Mouse (Mus musculus) monocyte, adult 59 days (primary cell): ENCODE results near the gene Prrg2. TPM values are rescaled to one million over a fixed set of nuclear protein-coding genes. Genes with fewer than 3 reads are reported as not detected.

Source experiments
- total RNA-seq, 2 experiments: library from RNA; stranded (reverse); gene quantifications; one replicate each; pipeline ENCODE4 v1.2.4; 2023

The Prrg2 gene
- total RNA-seq = 10 to 100 TPM; 14.4 to 16.2 TPM

DNA sequence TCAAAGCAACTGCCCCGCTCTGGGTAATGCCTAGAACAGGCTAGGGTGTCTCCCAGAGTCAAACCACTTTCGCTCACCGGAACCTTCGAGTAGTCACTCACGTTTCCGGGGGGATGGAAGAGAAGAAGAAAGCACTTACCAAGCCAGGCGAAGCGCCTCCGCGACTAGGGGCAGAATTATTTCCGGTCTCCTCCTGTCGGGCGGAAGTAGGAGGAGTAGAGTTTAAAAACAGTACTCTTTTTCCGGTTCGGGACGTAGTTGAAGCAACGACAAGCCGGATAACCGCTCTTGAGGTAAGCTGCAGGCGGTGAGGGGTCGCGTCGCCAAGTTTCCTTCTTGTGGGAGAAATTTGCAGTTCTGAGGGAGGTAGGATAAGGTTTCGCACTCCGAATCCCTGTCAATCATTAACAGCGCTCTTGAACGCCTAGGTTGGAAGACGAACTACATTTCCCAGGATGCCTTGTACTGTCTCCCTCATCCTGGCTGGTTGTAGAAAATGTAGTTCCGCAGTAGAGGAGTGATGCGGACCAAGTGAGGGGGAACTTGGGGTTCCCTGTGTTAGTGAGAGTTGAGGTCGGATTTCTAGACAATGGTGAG is at the start of gene Prrg2, which contains the start of gene Nosip:
Gene Prrg2 (minus strand): TSS at position 439 of the 597 bp plus-strand sequence.
Gene Nosip (plus strand): TSS at position 191 of the 597 bp plus-strand sequence.

DNA sequence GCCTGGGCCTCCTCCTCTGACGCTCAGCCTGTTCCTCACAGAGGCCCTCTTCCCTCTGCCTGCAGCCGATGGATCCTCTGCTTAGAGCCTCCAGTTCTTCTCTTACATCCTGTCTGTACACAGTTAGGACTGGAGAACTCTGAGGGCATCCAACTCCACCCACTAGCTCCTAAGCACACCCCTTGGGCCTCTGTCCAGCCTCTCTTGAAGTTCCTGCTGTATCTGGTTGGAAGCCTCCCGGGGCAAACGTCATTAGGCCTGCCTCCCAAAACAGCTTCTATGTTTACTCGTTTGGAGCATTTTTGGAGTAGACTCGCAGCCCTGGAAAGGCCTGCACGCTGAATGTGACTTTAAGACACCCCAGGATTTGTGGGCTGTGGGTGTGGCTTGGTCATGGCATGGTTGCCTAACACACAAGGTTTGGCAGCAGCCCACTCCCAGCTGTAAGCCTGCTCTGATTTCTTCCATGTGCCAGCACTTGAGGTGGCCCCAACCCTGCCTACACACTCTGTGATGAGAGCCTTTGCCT is 41.2 kb upstream of the Prrg2 start, which contains the start of gene Fcgrt:
Gene Fcgrt (minus strand): TSS at position 200 of the 529 bp plus-strand sequence.

DNA sequence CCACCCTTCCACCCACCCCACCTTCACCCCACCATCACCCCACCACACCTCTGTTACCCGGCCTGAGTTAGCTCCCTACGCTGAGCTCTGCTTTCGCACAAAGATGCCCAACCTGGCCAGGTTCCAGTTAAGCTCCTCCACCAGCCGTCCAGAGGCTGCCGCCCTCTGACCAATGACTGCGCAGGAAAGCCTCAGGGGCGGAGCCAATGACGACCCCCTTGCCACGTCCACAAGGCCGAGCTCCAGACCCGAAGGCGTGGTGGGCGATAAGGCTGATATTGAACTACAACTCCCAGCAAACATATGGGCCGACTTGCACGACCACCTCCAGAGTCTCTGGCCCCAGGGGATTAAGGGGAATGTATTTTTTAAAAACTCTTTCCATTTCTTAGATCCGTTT is 29.6 kb upstream of the Prrg2 start, which contains the start of gene Rcn3:
Gene Rcn3 (minus strand): TSS at position 174 of the 400 bp plus-strand sequence.

DNA sequence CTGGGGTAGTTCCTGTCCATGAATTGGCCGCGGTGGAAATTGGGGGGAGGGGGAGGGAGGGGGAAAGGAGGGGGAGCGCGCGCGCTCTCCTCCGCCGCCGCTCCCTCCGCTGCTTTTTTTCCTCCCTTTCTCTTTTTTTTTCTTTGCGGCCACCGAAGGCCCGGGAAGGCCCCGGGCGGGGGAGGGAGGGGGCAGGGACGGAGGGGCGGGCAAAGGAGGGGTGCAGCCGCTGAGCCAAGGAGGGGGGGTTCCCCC is 9.7 kb downstream of the Prrg2 start, which contains the start of gene Prr12:
Gene Prr12 (minus strand): TSS at position 20 of the 255 bp plus-strand sequence.

DNA sequence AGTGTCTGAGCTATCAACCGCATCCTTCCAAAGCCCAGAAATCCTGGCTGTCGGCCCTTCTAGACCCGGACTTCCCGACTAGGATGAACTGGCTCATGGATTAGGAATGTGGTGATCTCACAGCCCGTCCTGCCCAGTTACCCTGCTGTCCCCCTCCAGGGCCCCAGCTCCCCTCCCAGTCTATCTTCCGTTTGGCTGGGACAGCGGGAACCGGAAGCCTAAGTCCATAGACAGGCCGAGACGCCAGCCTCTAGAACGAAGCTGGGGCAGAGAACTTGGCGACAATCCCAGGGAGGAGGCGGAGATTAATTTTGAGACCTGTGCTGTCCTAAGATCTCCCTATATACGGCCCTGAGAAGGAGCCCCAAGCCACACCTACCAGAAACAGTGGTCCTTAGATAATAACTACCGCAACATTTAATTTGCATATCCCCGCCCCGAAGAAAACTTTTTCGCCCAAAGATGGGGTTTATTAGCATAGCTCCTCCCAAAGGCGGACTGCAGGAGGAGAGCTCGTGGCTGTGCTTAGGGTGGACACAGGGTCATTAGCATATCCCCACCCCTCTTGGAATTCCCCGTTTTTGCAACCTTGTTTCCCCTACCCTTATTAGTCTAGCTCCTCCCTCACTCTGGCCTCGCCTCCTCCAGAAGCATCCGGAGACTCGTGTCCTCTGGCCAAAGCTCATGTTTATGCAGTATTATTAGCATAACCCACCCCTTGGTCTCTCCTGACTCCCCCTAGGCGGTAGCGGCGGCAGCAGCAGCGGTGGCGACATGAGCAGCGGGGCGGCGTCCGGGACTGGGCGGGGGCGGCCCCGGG is 45.0 kb downstream of the Prrg2 start, which contains the start of gene Rras:
Gene Rras (plus strand): TSS at position 720 of the 820 bp plus-strand sequence.

DNA sequence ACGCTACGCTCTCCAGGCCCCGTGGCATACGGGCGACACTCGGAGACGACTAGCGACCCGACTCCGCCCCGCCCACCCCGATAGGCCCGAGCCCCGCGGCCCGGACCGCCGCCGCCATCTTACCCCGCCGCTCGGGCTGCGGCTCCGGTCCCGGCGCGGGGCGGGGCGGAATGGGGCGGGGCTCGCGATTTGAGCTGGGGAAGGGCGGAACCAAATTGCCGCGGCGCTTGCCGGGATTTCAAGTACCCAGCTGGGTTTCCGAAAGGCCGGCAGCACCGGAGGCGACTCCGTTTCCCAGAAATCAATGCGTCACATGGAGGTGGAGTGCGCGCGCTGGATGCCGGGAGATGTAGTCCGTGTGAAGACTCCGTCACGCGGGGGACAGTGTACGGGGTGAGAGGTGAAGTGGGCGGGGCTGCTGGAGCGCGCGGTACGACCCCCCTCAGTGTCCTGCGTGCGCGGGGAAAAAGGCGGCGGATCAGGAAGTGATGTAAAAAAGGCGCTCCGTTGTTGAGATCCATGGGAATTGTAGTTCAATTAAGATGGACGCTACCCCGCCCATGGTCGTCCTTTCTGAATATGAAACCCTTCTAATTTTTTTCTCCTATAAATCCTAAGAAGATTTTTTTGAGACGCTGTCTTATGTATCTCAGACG is 46.4 kb downstream of the Prrg2 start, which contains the start of gene Scaf1:
Gene Scaf1 (minus strand): TSS at position 407 of the 656 bp plus-strand sequence.

Other genes with a start within 250 kb of the Prrg2 start
- 10 to 100 TPM; 26.2 to 31.2 TPM for gene Nup62, start 246.6 kb downstream of the Prrg2 start, total RNA-seq
- 10 to 100 TPM; 12.7 to 14.3 TPM for gene Il4i1, start 246.3 kb downstream of the Prrg2 start, total RNA-seq
- 1 to 10 TPM; 4.7 to 6.0 TPM for gene Atf5, start 246.0 kb downstream of the Prrg2 start, total RNA-seq
- 10 to 100 TPM; 28.4 to 31.3 TPM for gene Akt1s1, start 213.7 kb downstream of the Prrg2 start, total RNA-seq
- gene Tbc1d17, start 213.6 kb downstream of the Prrg2 start, total RNA-seq = 10 to 100 TPM; 78.0 to 79.4 TPM
- gene Pnkp, start 205.5 kb downstream of the Prrg2 start, total RNA-seq = 10 to 100 TPM; 83.9 to 88.5 TPM
- gene Ptov1, start 192.9 kb downstream of the Prrg2 start, total RNA-seq = 10 to 100 TPM; 59.0 to 65.1 TPM
- 10 to 100 TPM; 51.0 to 54.3 TPM for gene Med25, start 170.0 kb downstream of the Prrg2 start, total RNA-seq
- 10 to 100 TPM in 1 of 2 experiments, 1 to 10 TPM in 1; 8.5 to 13.7 TPM for gene Fuz, start 166.6 kb downstream of the Prrg2 start, total RNA-seq
- gene Ap2a1, start 133.2 kb downstream of the Prrg2 start, total RNA-seq = 10 to 100 TPM; 65.0 to 66.5 TPM
- not detected for gene Tsks, start 119.5 kb downstream of the Prrg2 start, total RNA-seq
- gene Cpt1c, start 87.8 kb downstream of the Prrg2 start, total RNA-seq = 1 to 10 TPM in 1 of 2 experiments, under 1 TPM in 1; 0.63 to 2.0 TPM
- gene Prmt1, start 76.1 kb downstream of the Prrg2 start, total RNA-seq = 10 to 100 TPM; 73.2 to 92.6 TPM
- gene Irf3, start 65.0 kb downstream of the Prrg2 start, total RNA-seq = 100 to 1,000 TPM in 1 of 2 experiments, 10 to 100 TPM in 1; 99.4 to 105 TPM
- 10 to 100 TPM; 12.7 to 21.1 TPM for gene Bcl2l12, start 64.0 kb downstream of the Prrg2 start, total RNA-seq
- gene Scaf1, start 46.3 kb downstream of the Prrg2 start, total RNA-seq = 10 to 100 TPM; 79.7 to 88.3 TPM
- gene Rras, start 44.7 kb downstream of the Prrg2 start, total RNA-seq = 100 to 1,000 TPM; 157 to 168 TPM
- 10 to 100 TPM; 36.6 to 38.5 TPM for gene Prr12, start 9.8 kb downstream of the Prrg2 start, total RNA-seq
- gene Nosip, start 248 bp downstream of the Prrg2 start, total RNA-seq = 10 to 100 TPM; 43.8 to 49.1 TPM
- gene Rcn3, start 29.5 kb upstream of the Prrg2 start, total RNA-seq = 1 to 10 TPM; 3.8 to 4.9 TPM
- 100 to 1,000 TPM; 134 to 157 TPM for gene Fcgrt, start 41.2 kb upstream of the Prrg2 start, total RNA-seq
- 1,000 to 10,000 TPM; 2,292 to 2,480 TPM for gene Rps11, start 61.8 kb upstream of the Prrg2 start, total RNA-seq
- 1,000 to 10,000 TPM; 1,720 to 2,206 TPM for gene Rpl13a, start 66.1 kb upstream of the Prrg2 start, total RNA-seq
- gene Gm45713, start 73.6 kb upstream of the Prrg2 start, total RNA-seq = not detected
- 10 to 100 TPM; 38.8 to 44.7 TPM for gene Flt3l, start 73.8 kb upstream of the Prrg2 start, total RNA-seq
- gene Pih1d1, start 91.6 kb upstream of the Prrg2 start, total RNA-seq = 10 to 100 TPM; 40.7 to 42.0 TPM
- 100 to 1,000 TPM; 133 to 144 TPM for gene Aldh16a1, start 91.9 kb upstream of the Prrg2 start, total RNA-seq
- not detected for gene Slc17a7, start 101.3 kb upstream of the Prrg2 start, total RNA-seq
- gene Gfy, start 116.9 kb upstream of the Prrg2 start, total RNA-seq = not detected
- gene Pth2, start 118.3 kb upstream of the Prrg2 start, total RNA-seq = not detected
- not detected for gene Ccdc155, start 142.2 kb upstream of the Prrg2 start, total RNA-seq
- 1 to 10 TPM in 1 of 2 experiments, under 1 TPM in 1; 0.71 to 1.8 TPM for gene Dkkl1, start 149.5 kb upstream of the Prrg2 start, total RNA-seq
- 1 to 10 TPM in 1 of 2 experiments, under 1 TPM in 1; 0.46 to 3.1 TPM for gene Tead2, start 153.1 kb upstream of the Prrg2 start, total RNA-seq
- gene Cd37, start 176.4 kb upstream of the Prrg2 start, total RNA-seq = 100 to 1,000 TPM; 153 to 162 TPM
- gene Slc6a16, start 178.4 kb upstream of the Prrg2 start, total RNA-seq = not detected
- under 1 TPM in 1 of 2 experiments, not detected in 1; 0.27 TPM for gene Slc6a21, start 214.8 kb upstream of the Prrg2 start, total RNA-seq